Mouse (Mus musculus) midbrain, embryonic 12.5 days (tissue): ENCODE data around the gene Wbp1l. TPM values are rescaled to one million over a fixed set of nuclear protein-coding genes. Genes with fewer than 3 reads are reported as not detected.
A peak's percentile ranks its signal among the peaks of the same experiment; 100 is the strongest.

Experiments used
- ATAC-seq: fragments of 200-750 bp; cut with Nextera tagmentation; 2 replicates; pipeline ENCODE4 v1.8.0; 2017; ENCODE audit warnings: low read depth, moderate TSS enrichment, moderate library complexity; ENCODE audit not compliant: low FRiP score
- H3K27ac ChIP-seq: fragments of 300-500 bp; sonication (generic); replicated peaks from 2 replicates; pipeline ENCODE4 v1.5.1; 2016; ENCODE audit warnings: mild to moderate bottlenecking
- H3K27me3 ChIP-seq: fragments of 300-500 bp; sonication (generic); 2 replicates; pipeline ENCODE4 v1.6.1; 2016; ENCODE audit warnings: mild to moderate bottlenecking
- H3K36me3 ChIP-seq: fragments of 300-500 bp; sonication (generic); 2 replicates; pipeline ENCODE4 v1.6.1; 2016
- H3K4me1 ChIP-seq: fragments of 300-500 bp; sonication (generic); 2 replicates; pipeline ENCODE4 v1.6.1; 2016
- H3K4me2 ChIP-seq: fragments of 300-500 bp; sonication (generic); replicated peaks from 2 replicates; pipeline ENCODE4 v1.6.1; 2016; ENCODE audit warnings: mild to moderate bottlenecking, moderate library complexity
- H3K4me3 ChIP-seq: fragments of 300-500 bp; sonication (generic); 2 replicates; pipeline ENCODE4 v1.5.1; 2016; ENCODE audit warnings: mild to moderate bottlenecking
- H3K9ac ChIP-seq: fragments of 300-500 bp; sonication (generic); replicated peaks from 2 replicates; pipeline ENCODE4 v1.6.1; 2016; ENCODE audit warnings: mild to moderate bottlenecking, moderate library complexity
- H3K9me3 ChIP-seq: fragments of 300-500 bp; sonication (generic); 2 replicates; pipeline ENCODE4 v1.6.1; 2016; ENCODE audit warnings: mild to moderate bottlenecking
- WGBS: fragments of 180-500 bp; shearing (Covaris S2); methylation state at CpG from one replicate; pipeline ENCODE4 v1.1.7; 2016; 5-methylcytosine and 5-hydroxymethylcytosine counted together
- polyA plus RNA-seq: library from polyadenylated mRNA; unstranded; fragments of >200 nt; fragmentation: Nextera tagmentation; extraction: Ambion mirVana; gene quantifications from 2 replicates; pipeline ENCODE4 v1.2.1, GENCODE M21; 2016

Wbp1l gene
- polyA plus RNA-seq, 1 experiment from 2014 or later: 51.5 TPM

GRCm38 (mm10) chr19:46669802-46670201, 70.9 kb downstream of the Wbp1l start:
- 86% methylated on average over 5 of the region's 5 CpGs for WGBS
- H3K27ac ChIP-seq: no peak overlapping the region
- no peak overlapping the region for H3K4me2 ChIP-seq
- no peak overlapping the region for H3K4me3 ChIP-seq
- H3K9ac ChIP-seq: no peak overlapping the region
- no peak for ATAC-seq
- H3K9me3 ChIP-seq: no peaks in the 10 kb centered on the region
- H3K4me1 ChIP-seq: peaks cover 9% of the 10 kb centered on the region
- no peaks in the 10 kb centered on the region for H3K36me3 ChIP-seq
- H3K27me3 ChIP-seq: peaks cover 16% of the 10 kb centered on the region; the same call in 1 of the 2 replicates

DNA sequence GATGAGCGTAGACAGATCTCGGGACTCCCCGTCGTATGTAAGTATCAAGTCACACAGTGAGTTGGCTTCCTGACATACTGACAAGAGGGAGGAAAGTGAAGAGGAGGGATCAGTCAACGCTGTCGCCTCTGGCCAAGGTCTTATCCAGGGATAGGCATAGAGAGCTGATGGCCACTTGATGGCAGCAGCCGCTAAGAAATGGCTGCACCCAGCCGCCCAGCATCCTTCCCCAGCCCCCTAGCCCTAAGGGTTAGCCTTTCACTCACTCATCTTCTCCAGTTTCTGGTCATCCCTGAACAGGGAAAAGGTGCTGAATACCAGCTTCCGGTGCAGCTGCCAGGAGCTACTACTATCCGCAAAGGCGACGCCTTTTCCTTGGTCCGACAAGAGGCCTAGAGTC, 71.8 kb downstream of the Wbp1l start:
- Histone ChIP-seq H3K4me1 (peaks cover 2% of the 10 kb centered on the region), H3K27me3 (peaks cover 16% of the 10 kb centered on the region; the same call in 1 of the 2 replicates), H3K4me3 (no peak overlapping the region), H3K9me3 (no peaks in the 10 kb centered on the region), H3K4me2 (no peak overlapping the region), H3K9ac (no peak overlapping the region), H3K36me3 (no peaks in the 10 kb centered on the region), H3K27ac (no peak overlapping the region)
- 0 out of 2 replicates have a peak, but pooled peaks have one; percentile 54 for ATAC-seq
- 31% methylated on average over 13 of the region's 13 CpGs for WGBS

- Histone ChIP-seq H3K27me3 (peaks cover 16% of the 10 kb centered on the region; the same call in 1 of the 2 replicates), H3K9me3 (no peaks in the 10 kb centered on the region), H3K4me3 (no peak within 1 kb of the TSS), H3K9ac (no peak within 1 kb of the TSS), H3K36me3 (no peaks in the 10 kb centered on the region), H3K27ac (no peak within 1 kb of the TSS), H3K4me2 (no peak within 1 kb of the TSS), H3K4me1 (no peaks in the 10 kb centered on the region)
- ATAC-seq: no peak
- WGBS: 77% methylated on average over 5 of the region's 5 CpGs
Observed at GRCm38 (mm10) chr19:46672766-46673418, 74.0 kb downstream of the Wbp1l start, which contains the start of gene Cyp17a1. Gene Cyp17a1 (minus strand): TSS chr19:46673172.

DNA sequence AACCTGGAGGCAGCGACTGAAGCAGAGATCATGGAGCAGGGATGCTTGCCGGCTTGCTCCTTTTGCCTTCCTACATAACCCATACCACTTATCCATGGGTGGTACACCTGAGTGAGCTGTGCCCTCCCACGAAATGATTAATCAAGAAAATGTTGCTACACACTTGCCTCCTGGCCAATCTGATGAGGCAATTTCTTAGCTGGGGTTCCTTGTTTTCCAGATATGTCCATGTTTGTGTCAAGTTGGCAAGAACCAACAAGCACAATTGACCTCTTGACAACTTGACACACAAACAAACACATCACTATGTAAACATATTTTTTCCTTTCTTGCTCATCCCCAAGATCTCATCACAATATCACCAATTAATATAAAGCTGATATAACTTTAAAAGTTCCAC, 76.8 kb downstream of the Wbp1l start:
- H3K9me3 ChIP-seq: no peaks in the 10 kb centered on the region
- WGBS: 81% methylated on average over 3 of the region's 3 CpGs
- H3K9ac ChIP-seq: no peak overlapping the region
- H3K27me3 ChIP-seq: peaks cover 16% of the 10 kb centered on the region; the same call in 1 of the 2 replicates
- H3K4me3 ChIP-seq: no peak overlapping the region
- H3K36me3 ChIP-seq: no peaks in the 10 kb centered on the region
- H3K27ac ChIP-seq: no peak overlapping the region
- no peak for ATAC-seq
- no peak overlapping the region for H3K4me2 ChIP-seq
- no peaks in the 10 kb centered on the region for H3K4me1 ChIP-seq

DNA sequence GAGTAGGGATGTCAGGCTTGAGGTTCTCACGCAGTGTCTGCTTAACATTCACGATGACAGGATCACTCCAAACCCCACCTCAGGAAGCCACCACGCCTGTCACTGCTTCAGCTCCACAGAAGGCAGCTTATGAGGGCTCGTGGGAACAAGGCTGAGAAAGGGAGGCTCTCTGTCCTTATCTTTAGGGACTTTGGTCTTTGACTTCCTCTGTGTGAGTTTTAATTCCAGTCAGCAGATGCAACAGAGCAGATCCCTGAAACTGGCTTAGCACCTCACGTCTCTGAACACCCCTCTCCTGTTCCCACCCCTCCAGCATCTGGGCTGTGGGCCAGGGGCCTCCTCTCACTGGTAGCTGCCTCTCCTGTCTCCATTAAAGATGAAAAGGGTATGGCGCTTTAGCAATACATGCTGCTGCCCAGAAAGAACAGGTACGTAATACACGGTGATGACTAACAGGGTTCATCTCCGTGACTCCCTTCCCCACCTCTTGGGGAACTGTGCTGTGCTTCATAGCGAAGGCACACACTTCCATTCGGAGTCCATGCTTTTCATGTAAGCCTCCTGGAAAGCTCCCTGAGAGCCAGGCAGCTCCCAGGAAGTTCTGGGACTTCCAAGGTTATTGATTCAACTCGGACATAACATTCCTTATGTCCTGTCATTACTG, 81.0 kb downstream of the Wbp1l start:
- WGBS: 77% methylated on average over 12 of the region's 12 CpGs
- Histone ChIP-seq H3K9me3 (no peaks in the 10 kb centered on the region), H3K9ac (no peak overlapping the region), H3K4me3 (no peak overlapping the region), H3K27ac (no peak overlapping the region), H3K4me1 (no peaks in the 10 kb centered on the region), H3K36me3 (no peaks in the 10 kb centered on the region), H3K27me3 (peaks cover 7% of the 10 kb centered on the region; the same call in 1 of the 2 replicates), H3K4me2 (no peak overlapping the region)
- ATAC-seq: no peak

- 2% methylated on average over 44 of the region's 44 CpGs for WGBS
- Histone ChIP-seq H3K36me3 (peaks cover 5% of the 10 kb centered on the region), H3K4me1 (peaks cover 7% of the 10 kb centered on the region), H3K4me2 (peak within 1 kb of the TSS; percentile 52), H3K9me3 (no peaks in the 10 kb centered on the region), H3K4me3 (peak within 1 kb of the TSS; percentile 66), H3K27ac (peak within 1 kb of the TSS; percentile 73), H3K27me3 (no peaks in the 10 kb centered on the region), H3K9ac (peak within 1 kb of the TSS; percentile 74)
- peak; percentile 95 for ATAC-seq
Observed at GRCm38 (mm10) chr19:46689460-46690372, 90.8 kb downstream of the Wbp1l start, which contains the start of gene Borcs7. Gene Borcs7 (plus strand): TSS chr19:46689906.

GRCm38 (mm10) chr19:46690387-46690786, 91.5 kb downstream of the Wbp1l start:
- peaks cover 7% of the 10 kb centered on the region for H3K4me1 ChIP-seq
- H3K36me3 ChIP-seq: peaks cover 5% of the 10 kb centered on the region
- ATAC-seq: 0 out of 2 replicates have a peak, but pooled peaks have one; percentile 35
- H3K4me3 ChIP-seq: peak overlapping the region; percentile 66
- H3K4me2 ChIP-seq: peak overlapping the region; percentile 52
- H3K9me3 ChIP-seq: no peaks in the 10 kb centered on the region
- peak overlapping the region; percentile 74 for H3K9ac ChIP-seq
- peak overlapping the region; percentile 73; the same call in 1 of the 2 replicates for H3K27ac ChIP-seq
- WGBS: 77% methylated on average over 11 of the region's 11 CpGs
- no peaks in the 10 kb centered on the region for H3K27me3 ChIP-seq

DNA sequence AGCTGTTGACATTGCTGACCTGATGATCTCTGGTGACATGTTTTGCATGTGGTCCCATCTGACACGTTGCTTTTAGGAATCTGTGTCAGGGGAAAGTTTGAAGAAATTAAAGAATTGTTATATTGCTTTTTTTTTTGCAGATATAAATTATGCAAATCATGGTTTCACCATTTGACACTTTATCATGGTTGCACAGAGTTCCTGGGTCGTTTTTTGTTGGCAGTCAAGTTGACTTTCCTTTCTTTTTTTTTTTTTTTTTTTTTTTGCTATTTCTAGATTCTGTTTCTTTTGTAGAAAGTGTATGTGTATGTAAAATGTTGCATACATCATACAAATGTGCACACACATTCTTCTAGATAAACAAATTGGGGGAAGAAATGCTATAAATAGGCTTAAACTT, 92.2 kb downstream of the Wbp1l start:
- H3K27me3 ChIP-seq: no peaks in the 10 kb centered on the region
- no peak overlapping the region for H3K4me3 ChIP-seq
- ATAC-seq: no peak
- peaks cover 7% of the 10 kb centered on the region for H3K4me1 ChIP-seq
- H3K27ac ChIP-seq: no peak overlapping the region
- H3K4me2 ChIP-seq: no peak overlapping the region
- no peak overlapping the region for H3K9ac ChIP-seq
- H3K36me3 ChIP-seq: peaks cover 7% of the 10 kb centered on the region
- WGBS: 79% methylated on average over 2 of the region's 2 CpGs
- no peaks in the 10 kb centered on the region for H3K9me3 ChIP-seq

DNA sequence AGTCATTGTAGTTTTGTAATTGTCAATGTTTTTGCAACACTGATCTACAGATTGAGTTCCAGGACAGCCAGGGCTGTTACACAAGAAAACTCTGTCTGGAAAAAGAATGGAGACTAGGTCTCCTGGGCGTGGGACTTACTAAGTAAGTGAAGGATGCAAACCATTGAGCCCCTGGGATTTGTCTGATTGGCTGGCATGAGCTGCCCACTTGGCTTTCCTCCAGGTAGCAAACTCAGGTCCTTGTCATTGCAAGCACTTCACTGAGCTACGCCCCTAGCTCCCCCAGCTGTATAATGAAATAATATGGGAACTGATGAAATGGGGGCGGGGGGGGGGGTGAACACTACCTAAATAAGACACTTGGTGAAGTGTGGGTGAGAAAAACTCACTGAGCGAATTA, 94.3 kb downstream of the Wbp1l start:
- H3K4me1 ChIP-seq: peaks cover 9% of the 10 kb centered on the region
- 93% methylated on average over 4 of the region's 4 CpGs for WGBS
- H3K9ac ChIP-seq: no peak overlapping the region
- H3K4me3 ChIP-seq: no peak overlapping the region
- no peak overlapping the region for H3K4me2 ChIP-seq
- no peaks in the 10 kb centered on the region for H3K9me3 ChIP-seq
- no peaks in the 10 kb centered on the region for H3K27me3 ChIP-seq
- H3K27ac ChIP-seq: no peak overlapping the region
- H3K36me3 ChIP-seq: peaks cover 8% of the 10 kb centered on the region
- no peak for ATAC-seq

GRCm38 (mm10) chr19:46696482-46696881, 97.6 kb downstream of the Wbp1l start:
- Histone ChIP-seq H3K4me1 (0 out of 2 replicates have a peak, but pooled peaks cover 5% of the 10 kb centered on the region), H3K36me3 (peaks cover 13% of the 10 kb centered on the region), H3K9ac (no peak overlapping the region), H3K27me3 (no peaks in the 10 kb centered on the region), H3K4me2 (no peak overlapping the region), H3K9me3 (no peaks in the 10 kb centered on the region), H3K27ac (no peak overlapping the region), H3K4me3 (no peak overlapping the region)
- WGBS: 93% methylated on average over 8 of the region's 8 CpGs
- ATAC-seq: no peak

- H3K4me1 ChIP-seq: 0 out of 2 replicates have a peak, but pooled peaks cover 5% of the 10 kb centered on the region
- no peak for ATAC-seq
Observed at GRCm38 (mm10) chr19:46696943-46697342, 98.1 kb downstream of the Wbp1l start.

More at GRCm38 (mm10) chr19:46696943-46697342, 98.1 kb downstream of the Wbp1l start:
- WGBS: 93% methylated on average over 7 of the region's 7 CpGs
- Histone ChIP-seq H3K4me2 (no peak overlapping the region), H3K27ac (no peak overlapping the region), H3K36me3 (peaks cover 13% of the 10 kb centered on the region), H3K27me3 (no peaks in the 10 kb centered on the region), H3K4me3 (no peak overlapping the region), H3K9ac (no peak overlapping the region), H3K9me3 (no peaks in the 10 kb centered on the region)
